Mouse (Mus musculus) c-Kit-positive CD71-positive TER-119-positive erythroid progenitor cells, embryonic 14.5 days (primary cell): ENCODE data around the gene Cars2.
A peak's percentile ranks its signal among the peaks of the same experiment; 100 is the strongest.
"Not testable (repeated sequence)": the region's sequence is repeated elsewhere in the genome, so short reads cannot be mapped to it uniquely, and the experiment has no call there.

Experiments
- DNase-seq: peaks from one replicate; pipeline ENCODE4 v3.0.0-alpha.2; 2013; ENCODE audit warnings: low spot score

The Cars2 gene

GRCm38 (mm10) chr8:11556691-11557423, 6.3 kb upstream of the Cars2 start:
- DNase-seq, result no peak

- peak; percentile 98 for DNase-seq
Measured at GRCm38 (mm10) chr8:11555720-11556591, 5.4 kb upstream of the Cars2 start.

- DNase-seq, result peak; percentile 94
Measured at GRCm38 (mm10) chr8:11554799-11555719, 4.5 kb upstream of the Cars2 start, which contains the start of gene Ing1. Gene Ing1 (plus strand): TSS chr8:11555571.

- DNase-seq, result no peak
Measured at GRCm38 (mm10) chr8:11552390-11552789, 1.8 kb upstream of the Cars2 start.

- DNase-seq, result not testable (repeated sequence)
Measured at GRCm38 (mm10) chr8:11551497-11551896, 914 bp upstream of the Cars2 start.

- DNase-seq, result peak; percentile 78
Measured at GRCm38 (mm10) chr8:11549706-11550105, 877 bp downstream of the Cars2 start.

GRCm38 (mm10) chr8:11547063-11547462, 3.5 kb downstream of the Cars2 start:
- DNase-seq, result no peak

- DNase-seq, result peak; percentile 47
Measured at GRCm38 (mm10) chr8:11544386-11544785, 6.2 kb downstream of the Cars2 start.

GRCm38 (mm10) chr8:11542866-11543265, 7.7 kb downstream of the Cars2 start:
- no peak for DNase-seq

- DNase-seq, result no peak
Measured at GRCm38 (mm10) chr8:11542031-11542430, 8.6 kb downstream of the Cars2 start.

GRCm38 (mm10) chr8:11540182-11540581, 10.4 kb downstream of the Cars2 start:
- no peak for DNase-seq

GRCm38 (mm10) chr8:11539049-11539448, 11.5 kb downstream of the Cars2 start:
- no peak for DNase-seq

GRCm38 (mm10) chr8:11534494-11534893, 16.1 kb downstream of the Cars2 start:
- no peak for DNase-seq

- DNase-seq, result no peak
Measured at GRCm38 (mm10) chr8:11530849-11531248, 19.7 kb downstream of the Cars2 start.

GRCm38 (mm10) chr8:11530155-11530770, 20.3 kb downstream of the Cars2 start:
- no peak for DNase-seq

GRCm38 (mm10) chr8:11523331-11523730, 27.3 kb downstream of the Cars2 start:
- no peak for DNase-seq

- no peak for DNase-seq
Measured at GRCm38 (mm10) chr8:11518676-11519075, 31.9 kb downstream of the Cars2 start.

GRCm38 (mm10) chr8:11518056-11518396, 32.6 kb downstream of the Cars2 start:
- no peak for DNase-seq

- DNase-seq, result no peak
Measured at GRCm38 (mm10) chr8:11517366-11518055, 33.1 kb downstream of the Cars2 start.

GRCm38 (mm10) chr8:11516292-11516691, 34.3 kb downstream of the Cars2 start:
- no peak for DNase-seq

- peak; percentile 19 for DNase-seq
Measured at GRCm38 (mm10) chr8:11513247-11513646, 37.3 kb downstream of the Cars2 start.
